Mouse (Mus musculus) bone marrow, adult 2 months (tissue): ENCODE measurements around the gene Map3k12. TPM values are rescaled to one million over a fixed set of nuclear protein-coding genes. Genes with fewer than 3 reads are reported as not detected.

Source experiments
- H3K27ac ChIP-seq: fragments of 200-500 bp; 2 replicates; pipeline ENCODE4 v1.5.1; 2012; ENCODE audit warnings: low read depth, mild to moderate bottlenecking, control low read depth, inconsistent platforms, low read length; ENCODE audit not compliant: control insufficient read depth, poor library complexity, insufficient read depth
- H3K4me1 ChIP-seq: fragments of 200-500 bp; 2 replicates; pipeline ENCODE4 v1.6.1; 2011; ENCODE audit warnings: low read length; ENCODE audit not compliant: control insufficient read depth, insufficient read depth
- H3K4me3 ChIP-seq: fragments of 200-500 bp; replicated peaks from 2 replicates; pipeline ENCODE3; 2011; ENCODE audit warnings: mild to moderate bottlenecking, low read depth, low read length, control low read depth; ENCODE audit not compliant: control insufficient read depth
- CTCF ChIP-seq: fragments of 200-500 bp; IDR thresholded peaks from 2 replicates; pipeline ENCODE4 v1.5.1; 2011; ENCODE audit warnings: low read length, control low read depth; ENCODE audit not compliant: control insufficient read depth, insufficient read depth
- POLR2A ChIP-seq: fragments of 200-500 bp; IDR thresholded peaks from 2 replicates; pipeline ENCODE4 v1.6.1; 2011; ENCODE audit warnings: low read depth, mild to moderate bottlenecking, control low read depth, low read length, borderline replicate concordance; ENCODE audit not compliant: control insufficient read depth
- WGBS: fragments of 180-500 bp; shearing (Covaris S2); methylation state at CpG from one replicate; pipeline ENCODE4 v1.1.7; 2018; 5-methylcytosine and 5-hydroxymethylcytosine counted together
- polyA plus RNA-seq: library from polyadenylated mRNA; stranded (reverse); fragments of >200 nt; gene quantifications from 2 replicates; pipeline ENCODE4 v1.2.4, GENCODE M21; 2011; ENCODE audit warnings: low replicate concordance; ENCODE audit not compliant: missing spikeins, insufficient read depth, insufficient read length

The Map3k12 gene
- polyA plus RNA-seq, 1 experiment, result 3.1 TPM

DNA sequence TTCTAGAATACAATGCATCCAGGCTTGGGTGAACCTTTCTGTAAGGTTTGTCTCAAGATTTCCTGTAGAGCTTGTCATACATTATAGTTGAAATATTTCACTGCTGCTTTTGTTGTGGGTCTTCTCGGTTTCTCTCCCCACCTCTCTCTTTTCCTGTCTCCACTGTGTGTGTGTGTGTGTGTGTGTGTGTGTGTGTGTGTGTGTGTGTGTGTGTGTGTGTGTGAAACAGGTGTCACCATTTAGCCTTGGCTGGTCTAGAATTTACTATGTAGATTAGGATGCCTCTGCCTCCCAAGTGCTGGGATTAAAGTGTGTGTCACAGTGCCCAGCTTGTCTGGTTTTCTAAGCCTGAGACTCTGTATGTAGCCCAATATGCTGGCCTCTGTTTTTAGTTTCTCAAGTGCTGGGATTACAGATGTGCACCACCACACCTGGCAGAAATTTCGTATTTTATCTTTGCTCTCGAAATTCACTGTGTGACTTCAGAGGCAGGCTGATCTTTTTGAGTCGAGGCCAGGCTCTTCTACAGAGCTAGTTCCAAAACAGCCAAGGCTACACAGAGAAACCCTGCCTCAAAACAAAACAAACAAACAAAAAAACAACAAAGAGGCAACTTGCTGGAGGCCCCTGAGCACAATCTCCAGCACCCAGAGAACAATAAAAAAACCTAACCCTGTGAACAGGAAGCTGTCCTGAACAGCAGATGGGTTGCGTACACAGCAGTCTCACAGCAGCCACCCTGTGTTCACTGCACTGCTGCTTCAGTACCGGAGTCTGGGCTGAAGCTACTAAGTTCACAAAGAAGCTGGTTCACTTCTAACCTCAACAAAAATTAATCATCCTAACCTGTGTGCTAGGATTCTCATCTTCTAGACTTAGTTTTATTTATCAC lies 9.5 kb upstream of the Map3k12 start:
- TF ChIP-seq CTCF (no peak), POLR2A (no peak)
- no peaks in the 10 kb centered on the region for H3K4me1 ChIP-seq
- 65% methylated on average over 6 of the region's 6 CpGs for WGBS

DNA sequence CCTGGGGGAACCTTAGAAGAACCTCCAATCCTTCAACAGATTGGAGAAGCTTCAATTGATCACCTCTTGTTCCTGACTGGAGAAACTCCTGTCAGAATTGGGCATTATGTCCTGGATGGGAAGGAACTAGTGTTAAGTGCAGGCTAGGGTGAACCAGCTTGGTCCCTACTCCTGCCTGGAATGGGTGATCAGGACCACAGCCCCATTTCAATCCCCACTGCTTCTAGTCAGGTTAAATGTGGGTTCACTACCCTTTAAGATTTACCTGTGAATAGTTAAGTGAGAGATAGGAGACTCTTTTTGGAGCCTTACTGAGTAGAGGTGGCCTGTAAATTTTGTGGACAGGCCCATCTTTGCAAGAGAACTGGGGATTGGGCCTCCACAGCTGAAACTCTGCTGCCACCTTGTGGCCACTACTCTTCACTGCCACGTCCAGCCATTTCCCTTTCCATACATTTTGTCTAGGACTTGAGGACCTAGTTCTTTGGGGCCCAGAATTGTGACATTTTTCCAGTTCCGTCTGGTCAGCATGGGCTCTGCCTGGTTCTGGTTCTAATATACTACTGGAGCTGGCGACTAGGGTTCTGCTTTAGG lies 8.1 kb upstream of the Map3k12 start, which contains the start of gene Npff:
TSS of gene Npff (minus strand) at position 51 of the 594 bp plus-strand sequence.
- no peaks in the 10 kb centered on the region for H3K4me1 ChIP-seq
- TF ChIP-seq CTCF (peak; percentile 94), POLR2A (no peak)
- WGBS, result 22% methylated on average over 3 of the region's 3 CpGs
- 0 out of 2 replicates have a peak within 1 kb of the TSS, but pooled peaks have one; percentile 17 for H3K27ac ChIP-seq
- no peak within 1 kb of the TSS for H3K4me3 ChIP-seq

More for the DNA sequence above, 9.5 kb upstream of the Map3k12 start:
- Histone ChIP-seq H3K4me3 (no peak overlapping the region), H3K27ac (no peak overlapping the region)

DNA sequence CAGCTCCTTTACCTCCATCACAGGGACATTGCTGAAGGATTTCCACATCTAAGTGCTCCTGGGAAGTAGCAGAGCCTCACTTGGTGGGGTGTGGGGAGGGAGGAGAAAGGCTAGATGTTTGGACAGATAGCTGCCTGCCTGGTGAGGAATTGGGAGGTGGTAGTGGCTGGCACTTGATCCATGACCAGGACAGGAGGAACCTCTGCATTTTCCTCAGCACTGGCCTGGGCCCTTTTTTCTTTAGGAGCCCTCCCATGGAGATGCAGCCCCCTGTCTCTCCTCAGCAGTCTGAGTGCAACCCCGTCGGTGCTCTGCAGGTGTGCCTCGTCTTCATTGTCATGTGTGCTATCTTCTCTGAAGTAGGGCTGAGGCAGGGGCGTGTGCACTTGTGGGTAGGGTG lies 4.6 kb upstream of the Map3k12 start:
- Histone ChIP-seq H3K27ac (no peak overlapping the region), H3K4me1 (no peaks in the 10 kb centered on the region), H3K4me3 (no peak overlapping the region)
- WGBS, result 76% methylated on average over 4 of the region's 4 CpGs
- TF ChIP-seq POLR2A, result no peak

DNA sequence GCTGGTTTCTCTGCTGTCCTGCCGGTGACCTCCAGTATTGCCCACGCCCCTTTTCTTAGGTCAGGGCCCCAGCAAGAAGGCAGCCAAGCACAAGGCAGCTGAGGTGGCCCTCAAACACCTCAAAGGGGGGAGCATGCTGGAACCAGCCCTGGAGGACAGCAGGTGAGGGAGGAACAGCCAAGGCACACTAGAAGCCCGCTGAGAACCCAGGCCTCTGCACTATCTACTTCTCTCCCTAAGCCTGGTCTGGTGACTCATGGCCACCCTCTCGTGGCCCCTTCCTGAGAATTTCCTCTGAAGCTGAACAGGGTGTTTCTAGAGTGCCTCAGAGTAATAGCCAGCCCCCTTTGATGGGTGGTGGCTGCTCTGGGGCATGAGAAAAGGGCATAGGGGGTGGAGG lies 3.6 kb upstream of the Map3k12 start:
- no peaks in the 10 kb centered on the region; the same call in 1 of the 2 replicates for H3K4me1 ChIP-seq
- 28% methylated on average over 4 of the region's 4 CpGs for WGBS
- no peak overlapping the region for H3K27ac ChIP-seq

DNA sequence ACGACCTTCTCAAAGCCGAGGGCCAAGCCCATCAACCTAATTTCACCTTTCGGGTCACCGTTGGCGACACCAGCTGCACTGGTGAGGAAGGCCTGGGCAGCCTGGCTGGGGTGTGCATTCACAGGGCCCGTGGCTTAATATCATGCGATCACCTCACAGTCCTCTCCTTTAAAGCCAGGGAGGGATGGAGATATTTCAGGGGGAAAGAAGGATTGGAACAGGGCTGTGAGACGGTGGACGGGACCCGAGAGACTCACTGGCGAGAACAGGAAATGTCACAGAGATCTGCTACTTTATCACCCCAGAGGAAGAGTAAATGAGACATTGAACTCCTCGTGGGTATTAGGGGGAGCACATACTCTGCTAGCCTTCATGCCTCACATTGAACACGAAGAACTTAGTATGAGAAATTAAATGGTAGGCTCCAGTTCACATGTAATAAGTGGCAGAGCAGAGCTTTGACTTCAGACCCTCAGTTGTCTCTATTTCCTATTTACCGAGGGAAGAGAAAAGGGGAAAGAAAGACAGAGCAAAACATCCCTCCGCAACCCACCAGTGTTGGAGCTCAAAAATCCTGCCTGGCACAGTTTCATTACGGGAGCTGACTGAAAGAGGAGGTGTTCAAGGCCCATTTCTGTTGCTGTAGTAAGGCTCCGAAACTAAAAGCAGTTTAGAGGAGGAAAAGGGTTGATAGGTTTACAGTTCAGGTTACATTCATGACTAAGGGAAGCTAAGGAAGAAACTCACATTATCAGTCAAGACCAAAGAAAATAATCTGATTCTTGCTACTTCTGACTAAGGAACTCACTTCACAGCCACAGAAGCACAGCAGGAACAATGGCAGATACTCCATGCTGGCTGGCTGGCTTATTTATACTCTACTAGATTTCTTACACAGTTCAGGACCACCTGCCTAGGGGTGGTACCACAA lies 2.6 kb upstream of the Map3k12 start:
- no peak for TF ChIP-seq POLR2A
- no peak for TF ChIP-seq CTCF
- H3K4me3 ChIP-seq, result peak overlapping the region; percentile 80
- H3K4me1 ChIP-seq, result no peaks in the 10 kb centered on the region; the same call in 1 of the 2 replicates
- WGBS, result 15% methylated on average over 17 of the region's 17 CpGs
- H3K27ac ChIP-seq, result peak overlapping the region; percentile 94; the same call in 1 of the 2 replicates

More for the DNA sequence above, 3.6 kb upstream of the Map3k12 start:
- TF ChIP-seq CTCF (no peak), POLR2A (no peak)
- no peak overlapping the region for H3K4me3 ChIP-seq

DNA sequence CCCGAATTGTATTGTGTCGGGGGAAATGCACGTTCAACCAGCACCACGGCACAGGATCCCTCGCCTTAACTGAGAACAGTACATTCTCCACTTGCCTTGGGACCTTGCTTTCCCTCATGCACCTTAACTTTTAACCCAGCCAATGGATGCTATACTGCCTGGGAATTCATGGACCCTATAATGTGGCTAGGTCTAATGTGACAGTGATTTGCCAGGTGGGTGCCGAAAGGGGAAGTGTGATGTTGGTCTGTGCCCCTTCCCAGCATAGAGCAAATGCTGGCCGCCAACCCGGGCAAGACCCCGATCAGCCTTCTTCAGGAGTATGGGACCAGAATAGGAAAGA lies 2.0 kb upstream of the Map3k12 start:
- no peaks in the 10 kb centered on the region; the same call in 1 of the 2 replicates for H3K4me1 ChIP-seq
- under 1% methylated on average over 9 of the region's 9 CpGs for WGBS
- no peak for TF ChIP-seq POLR2A
- peak overlapping the region; percentile 94 for H3K27ac ChIP-seq
- H3K4me3 ChIP-seq, result peak overlapping the region; percentile 80

DNA sequence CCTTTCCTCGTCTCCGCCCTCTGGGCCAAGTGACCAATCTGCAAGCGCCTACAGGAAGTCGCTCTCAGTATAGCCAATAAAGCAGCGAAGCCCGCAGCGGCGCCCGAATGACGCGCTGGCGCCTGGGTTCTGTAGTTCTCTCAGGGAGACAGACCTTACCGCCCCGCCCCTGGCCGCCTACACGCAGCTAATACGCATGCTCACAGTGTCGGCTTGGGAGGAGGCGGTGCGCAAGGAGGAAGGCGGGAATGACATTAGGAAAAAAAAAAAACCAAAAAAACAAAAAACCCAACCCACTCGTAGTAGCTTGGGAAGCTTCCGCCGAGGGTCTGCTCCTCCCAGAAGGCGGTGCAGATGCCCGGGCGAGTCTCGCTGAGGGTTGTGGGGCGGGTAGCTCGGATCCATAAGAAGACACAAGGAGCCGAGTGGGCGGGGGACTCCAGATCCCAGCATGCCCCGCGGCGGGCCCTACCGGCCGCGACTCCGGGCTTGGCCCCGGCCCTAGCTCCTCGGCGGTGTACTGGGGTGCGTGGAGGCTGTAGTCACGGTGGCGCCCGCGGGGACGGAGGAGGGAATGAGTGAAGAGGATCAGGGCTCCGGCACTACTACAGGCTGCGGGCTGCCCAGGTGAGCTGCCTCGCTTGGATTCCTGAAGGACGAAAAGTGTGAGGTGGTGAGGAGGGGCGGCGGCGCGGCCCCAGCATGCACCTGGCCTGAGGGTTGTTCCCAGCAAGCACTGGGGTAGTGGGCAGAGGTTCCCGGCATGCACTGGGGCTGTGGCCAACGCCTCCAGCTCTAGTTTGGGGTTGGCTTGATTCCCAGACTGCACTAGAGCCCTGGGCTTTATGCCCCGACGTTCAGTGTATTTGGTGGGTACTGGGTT lies 1.4 kb upstream of the Map3k12 start, which contains the start of gene Tarbp2:
TSS of gene Tarbp2 (plus strand) at position 217 of the 883 bp plus-strand sequence.
- H3K4me1 ChIP-seq, result no peaks in the 10 kb centered on the region; the same call in 1 of the 2 replicates
- TF ChIP-seq POLR2A (peak; percentile 75; the same call in 1 of the 2 replicates), CTCF (peak; percentile 10; the same call in 1 of the 2 replicates)
- peak within 1 kb of the TSS; percentile 94 for H3K27ac ChIP-seq
- under 1% methylated on average over 60 of the region's 60 CpGs for WGBS
- peak within 1 kb of the TSS; percentile 80 for H3K4me3 ChIP-seq
